Mouse (Mus musculus) cerebellum, postnatal 10 days (tissue): ENCODE measurements around the gene Sspn.

ENCODE experiments used
- DNase-seq, 2 experiments: peaks; one replicate each; pipeline ENCODE4 v3.0.0; 2021; ENCODE audit warnings: mixed read lengths in 2 of 2

The Sspn gene

GRCm38 (mm10) chr6:145931341-145931740, at the start of gene Sspn:
Gene Sspn, plus strand, starts transcription at chr6:145931641.
- DNase-seq: no peak

DNA sequence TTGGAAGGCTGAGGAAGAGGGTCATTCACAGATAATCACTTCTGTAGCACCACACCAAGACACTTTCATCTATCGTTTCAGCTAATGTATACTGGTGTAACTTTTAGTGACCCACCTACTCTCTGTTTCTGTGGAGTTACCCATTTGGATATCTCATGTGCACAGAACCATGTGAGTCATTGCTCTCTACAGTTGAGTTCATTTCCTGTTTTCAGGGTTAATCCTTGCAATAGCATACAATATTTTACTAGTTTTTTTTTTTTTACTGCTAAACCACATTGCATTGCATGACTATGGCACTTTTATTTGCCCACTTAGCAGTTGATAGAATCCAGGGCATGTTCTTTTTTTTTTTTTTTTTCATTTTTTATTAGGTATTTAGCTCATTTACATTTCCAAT, 48.4 kb upstream of the Sspn start:
- DNase-seq: no peak

- no peak for DNase-seq
Measured at GRCm38 (mm10) chr6:145883668-145884067, 47.8 kb upstream of the Sspn start.

DNA sequence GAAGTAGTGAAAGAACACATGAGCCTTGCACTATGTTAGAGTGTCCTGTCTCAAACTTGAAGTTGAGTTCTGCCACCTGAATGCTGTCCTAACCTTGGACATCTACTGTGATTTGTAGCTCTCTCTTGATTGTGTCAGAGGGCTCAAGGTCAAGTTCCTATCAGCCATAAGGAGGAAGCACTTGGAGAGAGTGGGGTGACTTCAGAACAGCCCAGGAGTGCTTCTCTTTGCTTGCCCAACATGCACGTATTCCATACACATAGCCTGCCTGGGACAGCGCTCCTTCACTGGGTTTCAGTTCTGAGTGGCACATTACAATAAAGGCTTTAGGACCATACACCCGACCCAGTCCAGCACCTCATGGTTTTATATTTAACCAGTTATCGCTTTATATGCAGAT, 46.4 kb upstream of the Sspn start:
- no peak for DNase-seq

DNA sequence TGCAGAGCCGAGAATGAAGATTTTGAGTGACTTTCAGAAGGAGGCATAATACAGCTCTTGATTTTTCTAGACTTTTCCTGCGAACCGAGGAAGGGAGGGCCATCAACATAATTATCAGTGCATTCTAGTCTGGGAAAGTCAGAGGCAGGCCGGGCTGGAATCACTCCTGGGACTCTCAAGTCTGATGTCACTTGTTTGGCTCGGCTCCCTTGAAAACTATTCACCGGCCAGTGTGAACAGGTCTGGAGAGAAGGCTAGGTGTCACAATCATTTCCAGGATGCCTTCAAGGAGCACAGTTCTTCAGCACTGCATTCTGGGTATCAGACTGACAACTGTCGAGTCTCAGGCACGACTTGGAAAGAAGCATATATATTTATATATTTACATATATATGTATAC, 45.2 kb upstream of the Sspn start:
- no peak for DNase-seq

DNA sequence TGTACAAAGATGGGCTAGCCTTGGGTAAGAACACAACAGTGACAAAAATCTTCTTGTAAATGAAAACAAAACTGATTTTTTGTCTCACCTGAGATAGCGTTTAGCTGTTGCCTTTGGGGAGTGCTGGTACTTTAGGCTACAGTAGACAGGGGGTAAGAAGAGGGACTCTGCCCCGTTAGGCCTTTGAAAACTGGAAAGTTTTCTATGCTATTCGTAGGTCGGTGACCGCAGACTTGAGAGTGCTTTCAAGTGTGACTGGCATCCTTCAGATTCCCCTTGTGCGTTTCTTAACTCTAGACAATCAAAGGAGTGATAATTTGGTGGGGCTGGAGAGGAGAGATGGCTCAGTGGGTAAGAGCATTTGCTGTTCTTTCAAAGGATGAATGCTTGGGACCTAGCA, 43.7 kb upstream of the Sspn start:
- no peak for DNase-seq

DNA sequence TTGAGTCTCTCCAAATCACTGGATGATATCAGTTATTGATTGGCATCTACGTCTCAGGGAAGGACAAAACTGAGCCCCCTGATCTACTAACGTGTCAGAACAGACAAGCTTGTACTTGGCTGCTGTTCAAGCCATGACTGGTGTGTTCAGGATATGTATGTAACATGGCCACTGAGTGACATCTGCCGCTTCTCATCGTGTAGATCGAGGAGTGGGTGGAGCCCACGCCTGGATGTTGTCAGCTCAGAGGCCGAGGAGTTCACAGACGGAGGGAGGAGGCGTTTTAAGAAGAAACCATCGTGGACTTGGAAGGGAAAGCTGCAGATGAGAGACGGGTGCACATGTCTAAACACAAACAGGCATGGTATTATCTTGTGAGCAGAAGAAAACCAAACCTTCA, 39.5 kb upstream of the Sspn start:
- DNase-seq: no peak

- no peak for DNase-seq
Measured at GRCm38 (mm10) chr6:145892381-145893265, 38.8 kb upstream of the Sspn start.

- DNase-seq: no peak
Measured at GRCm38 (mm10) chr6:145893366-145894021, 37.9 kb upstream of the Sspn start.

DNA sequence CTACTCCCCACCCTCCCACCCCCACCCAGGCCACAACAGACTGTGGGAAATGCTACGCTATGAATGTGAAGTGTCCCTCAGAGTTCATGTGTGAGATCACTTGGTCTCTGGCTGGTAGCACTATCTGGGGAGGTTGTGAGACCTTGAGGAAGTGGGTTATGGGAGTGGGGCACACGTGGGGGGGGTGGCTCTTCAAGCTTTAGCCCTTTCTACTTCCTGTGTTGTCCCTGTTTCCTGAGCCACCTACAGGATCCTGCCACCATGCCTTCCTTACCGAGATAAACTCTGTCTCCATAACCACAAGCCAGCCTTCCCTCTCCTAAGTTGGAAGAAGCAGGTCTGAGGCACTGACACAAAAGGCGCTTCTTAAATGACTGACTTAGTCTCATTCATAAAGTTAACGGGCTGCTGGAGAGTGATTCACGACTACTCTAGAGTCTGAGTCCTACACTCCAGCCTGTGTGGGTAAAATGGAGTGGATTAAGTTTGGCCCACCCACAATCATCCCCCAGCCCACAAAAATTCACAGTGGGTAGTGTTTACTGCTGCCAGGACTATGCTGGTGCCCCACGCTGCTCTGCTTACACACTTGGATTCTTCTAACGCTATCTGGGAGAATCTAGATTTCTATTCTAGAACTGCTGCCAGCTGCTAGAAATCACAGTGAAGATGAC, 36.6 kb upstream of the Sspn start:
- no peak for DNase-seq

DNA sequence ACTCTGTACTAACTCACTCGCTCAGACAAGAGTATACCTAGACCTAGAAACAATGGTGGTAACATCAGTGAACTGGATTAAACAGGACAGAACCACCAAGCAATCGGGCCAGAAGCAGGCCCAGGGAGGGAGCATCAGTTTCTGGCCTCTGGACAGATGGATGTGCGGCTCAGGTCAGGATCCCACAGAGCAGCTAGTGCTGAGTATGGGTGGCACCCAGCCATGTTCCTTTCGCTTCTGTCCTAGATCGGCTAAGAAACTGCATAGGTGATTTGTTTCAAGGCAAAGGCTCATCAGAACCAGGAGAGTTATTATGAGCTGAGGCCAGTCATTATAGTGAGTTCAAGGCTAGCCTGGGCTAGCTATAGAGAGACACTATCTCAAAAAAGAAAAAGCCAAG, 27.3 kb upstream of the Sspn start:
- peak; percentile 31 to 35 for DNase-seq

GRCm38 (mm10) chr6:145904616-145905015, 26.8 kb upstream of the Sspn start:
- no peak for DNase-seq

DNA sequence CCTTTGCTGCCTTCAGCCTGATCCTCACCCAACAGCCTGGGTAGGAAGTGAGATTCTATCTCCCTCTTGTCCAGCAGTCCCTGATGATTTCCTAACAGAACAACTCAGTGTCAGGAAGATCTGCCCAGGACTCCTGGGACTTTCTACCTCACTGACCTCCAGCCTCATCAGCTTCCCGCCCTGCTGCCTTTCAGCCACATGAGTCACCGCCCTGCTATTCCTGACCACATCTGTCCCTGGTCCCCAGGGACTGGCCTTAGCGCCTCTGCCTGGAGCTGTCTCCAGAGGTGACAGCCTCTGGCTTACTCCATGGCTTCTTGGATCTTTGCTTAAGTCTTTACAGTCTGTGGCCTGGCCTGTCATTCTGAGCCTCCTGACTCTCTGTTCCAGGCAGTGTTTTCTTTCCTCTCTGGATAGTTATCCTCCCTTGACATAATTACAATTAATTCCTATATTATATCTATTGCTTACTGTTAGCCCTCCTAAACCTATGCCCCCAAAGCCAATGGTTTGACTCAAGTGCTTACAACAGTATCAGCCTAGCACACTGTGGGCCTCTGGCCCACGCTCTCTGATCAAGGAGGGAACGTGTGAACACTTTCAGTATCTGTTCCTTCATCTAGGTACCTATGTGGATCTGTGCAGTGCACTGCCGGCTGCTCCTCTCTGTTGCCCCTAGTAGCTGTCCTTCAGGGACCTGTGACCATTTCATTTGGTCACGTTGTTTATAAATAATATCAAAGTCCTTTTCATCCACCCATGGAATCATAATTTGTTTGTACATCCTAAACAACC, 25.1 kb upstream of the Sspn start:
- no peak for DNase-seq

DNA sequence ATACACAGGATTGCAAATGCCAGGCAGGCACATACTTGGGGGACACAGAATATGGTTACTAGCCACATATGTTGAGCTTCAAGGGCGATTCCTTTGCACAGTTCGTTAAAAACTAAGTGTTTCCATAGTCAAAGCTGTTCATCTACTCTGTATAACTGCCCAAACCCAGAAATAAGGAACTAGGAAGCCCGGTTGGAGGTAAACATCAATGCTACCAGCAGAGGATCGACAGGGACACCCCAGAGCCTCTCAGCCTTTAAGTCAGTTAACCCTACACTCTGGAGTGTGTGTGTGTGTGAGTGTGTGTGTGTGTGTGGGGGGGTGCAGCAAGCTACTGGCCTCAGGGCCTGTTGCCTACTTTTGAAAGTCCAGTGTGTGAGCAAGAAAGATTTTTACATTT, 21.5 kb upstream of the Sspn start:
- no peak for DNase-seq

DNA sequence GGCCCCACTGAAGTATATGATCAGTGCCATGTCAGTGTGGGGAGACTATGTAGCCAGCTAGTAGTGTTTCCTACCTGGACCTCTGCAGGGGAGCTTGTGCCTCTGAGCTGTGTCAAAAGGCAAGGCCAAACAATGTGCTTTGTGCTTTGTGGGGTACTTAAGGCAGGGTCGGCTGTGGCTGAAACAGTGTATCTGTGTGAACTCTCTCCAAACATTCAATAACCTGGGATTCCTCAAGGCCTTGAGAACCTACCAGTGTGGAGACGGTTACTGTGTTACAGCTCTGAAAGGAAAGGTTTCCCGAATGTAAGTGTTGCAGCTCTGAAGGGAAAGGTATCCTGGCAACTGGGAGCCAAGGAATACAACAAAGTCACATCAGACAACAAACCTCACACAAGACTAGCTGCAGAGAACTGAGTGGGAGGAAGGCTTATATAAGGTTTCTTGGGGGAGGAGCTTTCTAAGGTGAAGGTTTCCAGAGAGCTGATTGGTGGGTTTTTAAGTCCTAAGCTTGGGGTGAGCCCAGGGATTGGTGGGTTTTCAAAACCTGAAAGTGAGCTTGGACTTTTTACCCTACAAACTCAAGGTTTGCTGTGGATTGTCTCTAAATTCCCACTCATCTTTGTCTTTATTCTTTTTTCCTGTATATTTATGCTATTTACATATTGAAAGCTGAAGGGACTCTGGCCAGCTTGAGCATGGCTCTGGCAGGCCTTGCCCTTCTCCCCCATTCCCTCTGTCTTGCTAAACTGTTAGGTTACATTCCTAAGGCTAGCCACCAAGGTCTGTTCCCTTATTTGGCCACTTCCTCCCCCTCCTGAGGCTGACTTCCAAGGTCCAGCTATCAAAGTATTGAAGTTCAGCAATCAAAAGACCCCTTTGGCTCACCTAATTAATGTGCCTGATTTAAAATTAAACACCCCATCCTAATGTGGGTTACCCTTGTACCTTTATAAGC, 20.7 kb upstream of the Sspn start:
- DNase-seq: no peak

- no peak for DNase-seq
Measured at GRCm38 (mm10) chr6:145912232-145912631, 19.2 kb upstream of the Sspn start.

DNA sequence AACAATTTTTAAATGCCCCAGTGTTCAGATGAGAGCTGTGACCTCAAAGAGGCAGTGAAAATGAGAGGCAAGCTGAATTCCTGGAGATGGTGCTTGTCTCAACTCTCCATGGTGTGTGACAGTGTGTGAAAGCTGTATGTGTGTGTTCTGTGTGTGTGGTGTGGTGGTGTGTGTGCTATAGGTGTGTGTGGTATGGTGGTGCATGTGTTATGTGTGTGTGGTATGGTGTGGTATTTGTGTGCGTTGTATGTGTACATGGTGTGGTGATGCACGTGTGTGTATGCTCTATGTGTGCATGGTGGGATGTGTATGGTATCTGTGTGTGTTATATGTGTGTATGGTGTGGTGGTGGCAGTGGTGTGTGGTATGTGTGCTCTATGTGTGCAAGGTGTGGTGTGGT, 16.0 kb upstream of the Sspn start:
- no peak for DNase-seq

DNA sequence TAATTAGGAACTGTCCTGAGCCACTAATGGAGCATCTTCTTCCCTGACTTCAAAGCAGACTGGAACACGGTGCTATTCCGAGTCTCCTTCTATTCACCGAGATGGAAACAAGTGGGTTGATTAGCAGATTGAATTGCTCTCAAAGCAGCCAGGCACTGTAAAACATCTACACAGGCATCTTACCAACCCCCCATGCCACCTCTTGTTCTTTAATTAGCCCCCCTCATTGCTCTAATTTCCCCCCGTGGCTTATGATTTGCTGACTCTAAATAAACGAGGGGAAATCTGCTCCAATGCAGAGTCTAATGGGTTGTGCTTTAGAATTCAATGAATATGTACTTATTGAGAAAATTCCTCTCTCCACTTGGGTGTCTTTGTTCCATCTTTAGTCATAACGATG, 15.0 kb upstream of the Sspn start:
- DNase-seq: no peak

DNA sequence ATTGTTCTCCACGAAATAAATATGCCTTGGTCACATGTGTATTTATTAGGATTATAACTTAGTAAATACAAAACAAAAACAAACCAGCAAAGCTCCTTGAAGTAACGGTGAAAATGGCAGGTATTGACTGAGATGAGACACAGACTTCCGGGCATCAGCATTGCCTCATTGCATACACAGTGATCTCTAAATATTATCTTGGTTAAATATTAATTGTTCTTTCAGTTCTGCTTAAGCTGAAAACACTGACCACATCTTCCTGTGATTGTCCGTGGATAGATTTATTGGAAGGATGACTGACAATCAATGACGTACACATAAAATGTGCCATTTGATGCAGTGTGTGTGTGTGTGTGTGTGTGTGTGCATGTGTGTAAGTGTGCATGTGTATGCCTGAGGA, 13.2 kb upstream of the Sspn start:
- no peak for DNase-seq

DNA sequence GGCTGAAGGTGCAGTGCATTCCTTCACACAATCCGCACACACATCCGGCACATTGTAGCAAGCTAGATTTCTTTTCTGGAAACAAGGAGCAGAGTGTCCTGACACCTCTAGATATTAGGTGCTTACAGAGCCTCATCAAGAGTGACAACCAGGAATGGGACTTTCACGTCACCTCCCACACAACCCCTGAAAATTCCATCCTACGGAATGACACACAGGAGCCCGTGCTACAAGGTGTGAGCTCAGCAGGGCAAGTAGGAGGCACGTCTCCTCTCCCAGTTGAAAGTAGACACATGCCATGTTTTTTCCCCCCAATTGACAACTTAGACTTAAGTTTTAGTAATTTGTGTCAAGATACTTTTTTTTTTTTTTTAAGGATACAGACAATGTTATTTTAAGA, 7.8 kb upstream of the Sspn start:
- no peak for DNase-seq

GRCm38 (mm10) chr6:145934001-145934696, 2.7 kb downstream of the Sspn start:
- DNase-seq: peak; percentile 89 to 91
